Mouse (Mus musculus): ENCODE data around the gene Cacfd1.

- TF ChIP-seq MYOG (IDR thresholded peaks at IDR 0.05; ENCODE audit: control insufficient read depth in 1 of 3, insufficient read depth in 1 of 3, insufficient read length in 2 of 3, low read depth in 2 of 3) (no peak), POLR2A (IDR thresholded peaks at IDR 0.05; ENCODE audit: insufficient read length, low read depth) (no peak), E2F4 (IDR thresholded peaks at IDR 0.05; ENCODE audit: insufficient read depth) (no peak), USF1 (IDR thresholded peaks at IDR 0.05; ENCODE audit: low read depth) (no peak), CEBPB (IDR thresholded peaks at IDR 0.05; ENCODE audit: insufficient read depth, poor library complexity, severe bottlenecking) (no peak), SRF (IDR thresholded peaks at IDR 0.05; ENCODE audit: control insufficient read depth, insufficient read length, low read depth) (no peak), TCF12 (IDR thresholded peaks at IDR 0.05; ENCODE audit: insufficient read depth, poor library complexity, severe bottlenecking) (no peak), MAX (IDR thresholded peaks at IDR 0.05; ENCODE audit: low read depth) (no peak)
Observed at GRCm38 (mm10) chr2:27039286-27039685, 29.6 kb downstream of the Cacfd1 start.

Measured in myocyte (in vitro differentiated cells).